Mouse (Mus musculus): Measurements from ENCODE around the gene Scn8a. TPM values are rescaled to one million over a fixed set of nuclear protein-coding genes. Genes with fewer than 3 reads are reported as not detected.
"Not testable (repeated sequence)": the region's sequence is repeated elsewhere in the genome, so short reads cannot be mapped to it uniquely, and the experiment has no call there.

Gene Scn8a
- 100 to 1,000 TPM; 208 to 232 TPM for total RNA-seq (2021)
- long read RNA-seq, experiment 1, full-length matches to known transcripts: 22 of 79 reads
- long read RNA-seq, experiment 1, partial matches to known transcripts: 26 of 79 reads
- long read RNA-seq, experiment 1, other reads (novel, unspliced or antisense): 31 of 79 reads
- long read RNA-seq, experiment 2, full-length matches to known transcripts: 20 of 76 reads
- long read RNA-seq, experiment 2, partial matches to known transcripts: 27 of 76 reads
- long read RNA-seq, experiment 2, other reads (novel, unspliced or antisense): 29 of 76 reads

DNA sequence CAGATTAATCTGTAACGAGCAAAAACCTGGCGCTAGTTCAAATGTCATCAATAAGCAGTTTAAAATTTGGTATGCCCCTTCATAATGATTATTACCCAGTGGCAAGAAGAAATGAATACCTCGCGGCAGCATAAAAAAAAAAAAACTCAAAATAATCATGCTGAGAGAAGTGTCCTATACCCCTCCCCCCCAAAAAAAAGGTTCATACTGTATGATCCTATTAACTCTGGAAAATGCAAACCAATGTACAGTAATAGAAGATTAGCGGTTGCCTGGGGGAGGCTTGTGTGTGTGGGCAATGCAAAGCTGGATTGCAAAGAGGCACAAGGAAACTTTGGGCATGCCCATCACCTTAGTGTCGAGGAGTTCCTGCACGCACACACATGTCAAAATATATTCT is at the start of gene Scn8a:
TSS of gene Scn8a (plus strand) at position 301 of the 400 bp plus-strand sequence.
- no peak for DNase-seq (ENCODE audit: low spot score in 2 of 2)

DNA sequence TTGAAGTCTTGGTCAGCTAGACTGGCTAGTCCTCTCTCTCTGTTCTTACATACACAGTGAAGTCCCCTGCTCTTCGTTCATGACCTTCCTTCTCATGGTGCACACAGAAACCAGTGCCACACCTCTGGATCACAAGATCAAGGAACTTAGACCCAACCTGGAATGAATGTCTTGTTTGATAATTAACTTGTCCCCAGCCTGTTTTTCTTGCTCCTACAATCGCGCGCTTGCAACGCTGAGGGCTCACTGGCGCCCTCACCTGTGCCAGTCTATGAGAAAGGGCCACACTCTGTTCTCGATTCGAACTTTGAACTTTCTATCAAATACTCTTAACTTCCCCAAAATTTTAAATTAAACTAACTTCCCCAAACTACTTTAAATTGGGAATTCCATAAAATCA is 47.8 kb upstream of the Scn8a start:
- no peak for DNase-seq (ENCODE audit: low spot score in 2 of 2)

DNA sequence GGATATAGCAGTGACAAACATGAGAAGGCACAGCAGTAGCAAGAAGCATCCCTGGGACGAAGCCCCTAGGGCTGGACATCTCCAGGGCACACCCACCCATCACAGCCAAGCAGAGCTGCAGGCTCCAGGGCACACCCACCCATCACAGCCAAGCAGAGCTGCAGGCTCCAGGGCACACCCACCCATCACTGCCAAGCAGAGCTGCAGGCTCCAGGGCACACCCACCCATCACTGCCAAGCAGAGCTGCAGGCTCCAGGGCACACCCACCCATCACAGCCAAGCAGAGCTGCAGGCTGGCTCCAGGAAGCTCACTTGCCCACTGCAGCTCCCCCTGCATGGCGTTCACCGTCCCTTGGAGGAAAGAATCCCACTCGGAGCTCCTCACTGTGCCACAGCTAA is 47.3 kb upstream of the Scn8a start:
- DNase-seq (ENCODE audit: low spot score in 2 of 2): not testable (repeated sequence)

DNA sequence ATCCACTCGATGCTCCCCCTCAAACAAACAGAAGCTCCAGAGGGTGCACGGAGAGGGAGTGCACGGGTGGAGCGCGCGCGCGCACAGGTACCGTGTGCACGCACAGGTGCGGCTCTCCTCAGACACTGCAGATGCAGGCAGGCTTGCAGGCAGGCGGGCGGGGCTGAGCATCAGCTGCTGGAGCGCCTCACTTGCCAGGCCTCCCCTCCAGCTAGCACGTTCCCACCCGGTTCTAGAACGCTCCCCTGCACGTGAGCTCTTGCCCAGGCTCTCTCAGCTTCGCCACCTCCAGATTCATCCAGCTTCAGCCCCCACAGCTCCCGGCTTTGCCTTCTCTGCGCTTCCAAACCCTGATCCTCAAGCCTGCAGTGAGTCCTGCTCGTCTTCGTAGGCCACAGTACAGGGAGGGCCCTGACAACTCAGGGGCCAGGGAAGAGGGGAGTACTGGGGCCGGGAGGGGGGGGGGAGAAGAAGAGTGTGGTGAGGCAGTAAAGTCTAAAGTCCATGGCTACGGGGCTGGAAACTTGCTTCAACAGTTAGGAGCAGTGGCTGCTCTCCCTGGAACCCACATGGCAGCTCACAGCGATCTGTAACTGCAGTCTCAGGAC is 44.3 kb upstream of the Scn8a start:
- DNase-seq (ENCODE audit: low spot score in 2 of 2): peak in 1 of 2 experiments; percentile 23

DNA sequence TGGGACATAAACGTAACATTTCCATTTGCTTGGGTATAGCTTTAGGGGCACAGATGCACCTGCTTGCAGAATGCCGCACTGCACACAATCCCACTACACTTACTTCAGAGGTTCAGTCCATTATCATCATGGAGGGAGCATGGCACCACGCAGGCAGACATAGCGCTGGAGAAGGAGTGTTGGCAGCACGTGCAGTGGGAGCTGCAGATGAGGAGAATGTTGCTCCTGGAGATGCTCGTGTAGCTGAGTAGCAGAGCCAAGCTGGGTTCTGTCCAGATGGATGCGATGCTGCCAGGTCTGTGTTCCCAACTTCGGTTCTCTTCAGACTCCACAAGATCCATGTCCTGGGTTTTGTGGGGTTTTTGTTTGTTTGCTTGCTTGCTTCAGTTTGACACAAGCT is 43.6 kb upstream of the Scn8a start:
- DNase-seq (ENCODE audit: low spot score in 2 of 2): peak in 1 of 2 experiments; percentile 24

DNA sequence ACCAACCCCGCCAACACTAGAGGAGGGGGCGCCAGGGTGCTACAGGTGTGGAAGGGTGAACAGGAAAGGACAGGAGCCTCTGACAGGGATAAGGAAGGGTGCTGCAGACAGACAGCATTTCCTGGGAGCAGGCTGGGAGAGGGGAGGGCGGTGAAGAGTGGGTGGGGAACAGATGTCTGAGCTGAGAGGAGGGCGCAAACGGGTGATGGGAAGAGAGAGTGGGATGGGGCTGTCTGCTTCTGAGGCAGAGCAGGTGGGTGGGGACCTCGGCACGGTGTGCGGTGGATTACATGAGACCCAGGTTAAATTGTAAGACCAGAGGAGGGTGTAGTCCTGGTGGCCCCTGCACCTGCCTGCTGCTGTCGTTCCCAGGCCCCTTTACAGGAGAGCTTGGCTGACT is 39.9 kb upstream of the Scn8a start:
- peak; percentile 36 to 74 for DNase-seq (ENCODE audit: low spot score in 2 of 2)

DNA sequence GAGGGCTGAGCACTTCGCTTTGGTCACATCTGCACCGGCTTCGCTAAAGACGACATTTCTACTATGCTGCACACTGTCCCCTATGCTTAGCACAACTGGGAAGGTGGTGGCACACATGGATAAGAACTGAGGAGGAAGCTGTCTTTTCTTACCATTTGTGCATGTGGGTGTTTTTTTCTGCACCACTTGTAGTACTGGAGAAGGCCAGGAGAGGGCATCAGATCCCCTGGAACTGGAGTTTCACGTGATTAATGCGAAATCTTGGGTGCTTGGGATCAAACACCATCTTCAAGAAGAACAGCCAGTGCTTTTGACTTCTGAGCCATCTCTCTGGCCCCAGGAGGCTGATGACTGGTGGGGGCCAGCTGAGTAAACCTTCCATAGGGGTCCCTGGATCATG is 39.0 kb upstream of the Scn8a start:
- no peak for DNase-seq (ENCODE audit: low spot score in 2 of 2)

DNA sequence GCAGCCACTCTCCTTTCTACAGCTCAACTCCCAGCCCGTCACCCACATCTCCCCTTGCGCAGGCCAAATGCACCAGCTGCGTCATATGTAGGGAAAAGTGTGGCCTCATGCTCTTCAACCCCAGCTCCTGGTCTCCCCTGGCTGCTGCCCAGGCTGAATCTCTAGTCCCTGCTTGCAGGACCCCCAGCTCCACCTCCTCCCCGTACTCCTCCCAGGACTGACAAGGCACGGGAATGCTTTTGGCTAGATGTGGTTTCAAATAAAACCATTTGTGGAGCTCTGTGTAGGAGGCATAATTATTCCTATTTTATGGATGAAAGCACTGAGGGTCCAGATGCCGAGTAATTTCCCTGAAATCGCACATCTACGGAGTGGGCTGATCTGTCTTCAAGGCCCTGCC is 37.5 kb upstream of the Scn8a start:
- peak in 1 of 2 experiments; percentile 45 for DNase-seq (ENCODE audit: low spot score in 2 of 2)

DNA sequence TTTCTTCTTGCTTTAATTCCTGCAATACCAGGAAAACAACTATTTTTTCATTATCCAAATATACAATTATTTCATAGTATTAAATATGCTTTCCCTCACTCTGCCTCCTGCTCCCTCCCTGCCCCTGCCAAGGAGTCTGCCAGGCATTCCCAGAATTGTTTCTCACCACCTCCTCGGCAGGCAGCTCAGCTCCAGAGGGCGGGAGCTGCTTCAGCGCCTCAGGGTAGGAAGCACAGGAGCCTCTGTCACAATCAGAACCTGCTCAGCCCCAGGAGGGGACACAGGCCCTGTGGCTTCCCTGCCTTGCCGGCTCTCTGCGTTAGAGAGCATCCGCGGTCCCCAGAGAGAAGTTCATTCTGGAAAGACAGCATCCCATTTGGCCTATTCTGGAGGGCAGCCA is 36.9 kb upstream of the Scn8a start:
- DNase-seq (ENCODE audit: low spot score in 2 of 2): no peak

DNA sequence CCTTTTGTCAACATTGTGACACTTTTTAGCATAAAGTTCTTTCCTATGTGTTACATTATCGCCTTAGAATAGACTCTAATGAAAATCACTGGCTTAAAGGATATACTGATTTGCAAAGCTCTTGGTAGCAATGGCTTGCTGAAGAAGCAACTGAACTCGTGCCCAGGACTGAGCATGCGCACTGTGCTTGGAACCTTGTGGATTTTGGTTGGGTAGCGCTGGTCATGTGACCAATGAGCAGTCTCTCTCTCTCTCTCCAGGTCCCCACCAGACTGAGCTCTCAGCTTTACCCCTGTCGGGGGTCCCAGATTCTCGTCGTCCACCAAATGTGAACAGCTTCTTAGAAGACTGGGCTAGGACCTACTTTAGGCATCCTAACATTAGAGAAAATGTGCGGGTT is 32.9 kb upstream of the Scn8a start:
- DNase-seq (ENCODE audit: low spot score in 2 of 2): no peak

DNA sequence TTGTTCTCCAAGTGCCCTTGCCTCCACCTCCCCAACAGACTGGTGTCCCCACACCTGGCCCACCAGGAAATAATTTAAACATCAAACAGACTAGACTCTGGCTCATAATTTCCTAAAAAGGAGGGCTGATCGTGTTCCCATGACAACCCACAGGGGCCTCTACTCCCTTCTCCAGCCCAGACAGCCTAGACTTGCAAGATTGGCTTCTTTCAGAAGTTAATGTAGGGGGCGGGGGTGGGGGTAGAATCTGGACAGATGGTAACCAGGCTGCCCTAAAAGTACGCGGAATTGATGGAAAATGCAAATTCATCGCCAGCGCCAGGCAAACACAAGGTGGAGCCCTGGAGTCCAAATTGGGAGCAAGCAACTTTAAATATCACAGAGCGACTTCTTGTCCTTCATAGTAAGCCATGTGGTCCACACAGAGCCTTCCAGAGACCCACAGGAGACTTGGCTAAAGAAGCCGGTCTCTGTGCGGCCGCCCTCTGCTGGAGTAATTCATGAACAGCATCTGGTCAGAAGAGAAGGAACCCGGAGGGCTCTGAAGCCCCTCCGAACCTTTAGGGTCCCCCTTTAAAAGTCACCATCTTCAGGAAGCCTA is 31.0 kb upstream of the Scn8a start:
- DNase-seq (ENCODE audit: low spot score in 2 of 2): peak; percentile 54 to 70

DNA sequence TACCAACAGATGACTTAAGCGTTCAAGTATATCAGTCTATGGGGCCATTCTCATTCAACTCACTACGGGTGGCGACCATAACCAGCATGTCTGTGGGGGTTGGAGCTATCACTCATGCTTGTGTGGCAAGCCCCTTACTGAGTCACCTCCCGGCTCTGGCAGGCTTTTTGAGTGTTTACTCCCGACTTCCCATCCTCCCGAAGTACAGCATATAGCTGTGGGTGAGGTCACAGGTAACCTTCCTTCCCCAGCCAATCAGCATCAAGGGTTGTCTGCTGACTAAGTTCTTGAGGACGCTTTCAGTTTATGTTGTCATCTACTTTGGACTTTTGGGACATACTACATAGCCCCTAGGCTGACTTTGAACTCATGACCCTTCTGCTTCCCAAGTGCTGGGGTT is 25.3 kb upstream of the Scn8a start:
- DNase-seq (ENCODE audit: low spot score in 2 of 2): no peak

DNA sequence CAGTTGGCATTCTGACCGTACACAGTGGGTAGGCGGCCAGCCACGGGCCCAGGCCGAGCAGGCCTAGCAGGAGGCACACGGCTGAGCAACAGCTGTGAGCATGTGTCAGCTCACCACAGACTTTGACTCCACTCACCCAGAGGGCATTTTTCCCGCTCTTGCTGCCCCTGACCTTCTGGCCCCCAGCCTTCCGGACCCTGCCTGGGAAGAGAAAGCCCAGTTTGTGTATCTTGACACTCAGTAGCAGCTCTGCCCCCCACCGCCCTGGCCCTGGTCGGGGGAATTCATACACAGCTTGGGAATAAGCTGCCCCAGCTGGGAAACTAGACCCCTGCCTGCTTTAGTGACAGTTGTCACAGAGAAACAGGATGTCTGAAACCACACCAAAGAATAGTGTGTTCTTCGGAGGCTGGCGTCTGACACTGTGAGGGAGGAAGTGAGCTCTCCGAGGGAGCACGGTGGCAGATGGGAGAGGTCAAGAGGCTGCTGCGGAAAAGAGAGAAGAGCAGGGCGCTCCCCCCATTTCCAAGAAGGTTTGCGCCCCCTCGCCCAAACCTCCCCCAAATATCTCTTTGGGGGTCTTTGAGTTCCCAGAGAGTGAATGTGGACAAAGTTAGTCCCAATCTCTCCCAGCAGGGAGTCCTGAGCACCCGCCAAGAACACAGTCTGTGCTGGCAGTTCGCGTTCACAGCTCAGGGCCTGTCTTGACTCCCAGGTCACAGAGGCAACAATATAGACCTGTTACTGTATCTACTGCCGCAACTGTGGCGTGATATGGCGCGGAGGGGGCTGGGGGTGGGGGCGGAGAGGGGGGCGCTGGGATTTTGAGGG is 24.4 kb upstream of the Scn8a start:
- no peak for DNase-seq (ENCODE audit: low spot score in 2 of 2)

DNA sequence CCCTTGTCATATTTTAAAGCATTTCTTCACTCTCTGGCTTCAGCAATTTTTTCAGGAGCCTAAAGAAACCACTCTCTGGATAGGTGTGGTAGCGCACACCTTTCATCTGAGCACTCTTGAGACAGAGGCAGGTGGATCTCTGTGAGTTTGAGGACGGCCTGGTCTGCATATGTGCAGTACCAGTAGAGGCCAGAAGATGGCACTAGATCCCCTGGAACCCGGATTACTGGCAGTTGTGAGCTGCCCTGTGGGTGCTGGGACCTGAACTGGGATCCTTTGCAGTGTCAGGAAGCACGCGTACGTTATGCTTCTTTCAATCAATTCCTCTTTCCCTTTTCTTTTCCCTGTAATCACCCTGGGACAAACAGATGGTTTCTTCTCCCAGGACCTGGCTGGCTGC is 22.5 kb upstream of the Scn8a start:
- DNase-seq (ENCODE audit: low spot score in 2 of 2): no peak

DNA sequence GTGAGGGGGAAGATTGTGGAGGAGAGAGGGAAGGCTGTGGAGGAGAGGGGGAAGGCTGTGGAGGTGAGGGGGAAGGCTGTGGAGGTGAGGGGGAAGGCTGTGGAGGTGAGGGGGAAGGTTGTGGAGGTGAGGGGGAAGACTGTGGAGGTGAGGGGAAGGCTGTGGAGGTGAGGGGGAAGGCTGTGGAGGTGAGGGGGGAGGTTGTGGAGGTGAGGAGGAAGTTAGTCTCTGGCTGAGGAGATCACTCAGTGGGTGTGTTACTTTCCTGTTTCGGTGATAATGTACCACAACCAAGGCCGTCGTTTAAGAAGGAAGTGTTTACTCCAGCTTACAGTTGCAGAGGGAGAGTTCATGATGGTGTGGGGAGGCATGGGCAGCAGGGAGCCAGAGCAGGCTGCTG is 12.1 kb upstream of the Scn8a start:
- no peak for DNase-seq (ENCODE audit: low spot score in 2 of 2)

DNA sequence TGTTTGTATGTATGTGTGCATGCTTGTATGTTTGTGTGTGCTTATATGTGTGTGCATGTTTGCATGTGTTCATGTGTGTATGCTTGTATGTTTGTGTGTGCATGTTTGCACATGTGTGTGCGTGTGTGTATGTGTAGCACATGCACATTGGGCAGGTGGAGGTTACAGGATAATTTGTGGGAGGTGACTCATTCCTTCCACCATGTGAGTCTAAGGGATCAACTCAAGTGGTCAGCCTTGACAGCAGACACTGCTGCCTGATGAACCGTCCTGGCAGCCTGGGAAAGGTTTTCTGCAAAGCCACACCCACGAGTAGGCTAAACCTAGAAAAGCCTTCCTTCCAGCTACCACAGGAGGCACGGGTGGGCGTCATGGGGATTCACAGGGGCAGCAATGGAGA is 8.8 kb upstream of the Scn8a start:
- no peak for DNase-seq (ENCODE audit: low spot score in 2 of 2)

DNA sequence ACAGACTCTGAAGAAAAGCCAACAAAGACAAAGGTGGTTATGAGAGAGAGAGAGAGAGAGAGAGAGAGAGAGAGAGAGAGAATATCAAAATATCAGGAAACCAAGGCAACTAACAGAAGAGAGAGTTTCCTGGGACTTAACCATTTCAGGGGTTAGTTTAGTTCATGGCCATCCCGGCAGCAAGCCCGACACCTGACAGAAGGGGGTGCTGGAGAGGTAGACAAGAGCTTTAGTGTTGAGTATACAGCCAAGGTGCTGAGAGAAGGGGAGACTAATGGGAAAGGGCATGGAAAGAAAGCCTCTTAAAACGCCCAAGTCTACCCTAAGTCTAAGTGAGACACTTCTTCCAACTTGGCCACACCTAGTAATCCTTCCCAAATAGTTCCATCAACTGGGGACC is 4.1 kb upstream of the Scn8a start:
- no peak for DNase-seq (ENCODE audit: low spot score in 2 of 2)

DNA sequence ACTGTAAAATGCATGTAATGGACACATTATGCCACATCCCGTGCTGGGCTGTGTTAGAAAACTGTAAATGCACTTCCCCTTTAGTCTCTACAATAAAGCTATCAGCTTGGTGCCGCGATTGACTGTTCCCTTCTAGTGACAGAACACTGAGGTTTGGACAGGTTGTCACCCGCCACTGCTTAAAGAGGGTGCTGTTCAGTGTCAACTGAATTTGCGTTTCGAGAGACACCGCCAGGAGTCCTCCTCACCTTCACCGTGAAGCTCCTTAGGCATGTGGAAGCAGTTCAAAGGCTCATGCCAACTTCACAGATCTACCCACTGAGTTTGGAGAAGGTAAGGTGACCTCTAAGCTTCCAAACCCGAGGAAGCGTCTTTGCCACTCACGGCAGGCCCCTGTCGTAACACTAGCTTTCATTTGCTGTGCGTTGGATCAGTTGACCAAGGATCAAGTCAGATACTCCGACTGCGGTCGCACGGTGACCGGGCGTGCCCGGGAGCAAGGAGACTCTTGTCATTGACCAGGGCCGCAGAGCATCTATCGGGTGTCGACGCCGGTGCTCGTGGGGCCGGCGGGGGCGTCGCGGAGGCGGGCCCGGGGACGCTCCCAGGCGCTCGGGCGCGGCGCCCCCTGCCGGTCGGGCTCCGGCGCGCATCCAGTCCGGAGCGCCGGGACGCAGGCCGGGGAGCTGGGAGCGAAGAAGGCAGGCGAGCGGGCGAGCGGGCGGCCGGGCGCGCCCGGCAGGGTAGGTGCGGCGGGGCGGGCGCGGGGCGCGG is 530 bp downstream of the Scn8a start:
- peak; percentile 75 for DNase-seq (ENCODE audit: low spot score in 2 of 2)

DNA sequence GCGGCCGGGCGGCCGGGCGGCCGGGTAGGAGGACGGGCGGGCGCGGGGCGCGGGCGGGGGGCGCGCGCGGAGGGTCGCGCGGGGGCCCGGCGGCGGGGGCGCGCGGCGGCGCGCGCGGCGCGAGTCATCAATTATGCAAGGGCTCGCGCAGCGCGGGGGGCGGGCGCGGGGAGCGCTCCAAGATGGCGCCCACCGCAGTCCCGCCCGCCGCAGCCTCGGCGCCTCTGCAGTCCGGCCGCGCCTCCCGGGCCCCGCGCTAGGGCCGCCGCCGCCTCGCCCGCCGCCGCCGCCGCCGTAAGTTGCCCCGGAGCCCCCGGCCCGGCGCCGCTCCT is 1.1 kb downstream of the Scn8a start:
- peak; percentile 57 to 60 for DNase-seq (ENCODE audit: low spot score in 2 of 2)

DNA sequence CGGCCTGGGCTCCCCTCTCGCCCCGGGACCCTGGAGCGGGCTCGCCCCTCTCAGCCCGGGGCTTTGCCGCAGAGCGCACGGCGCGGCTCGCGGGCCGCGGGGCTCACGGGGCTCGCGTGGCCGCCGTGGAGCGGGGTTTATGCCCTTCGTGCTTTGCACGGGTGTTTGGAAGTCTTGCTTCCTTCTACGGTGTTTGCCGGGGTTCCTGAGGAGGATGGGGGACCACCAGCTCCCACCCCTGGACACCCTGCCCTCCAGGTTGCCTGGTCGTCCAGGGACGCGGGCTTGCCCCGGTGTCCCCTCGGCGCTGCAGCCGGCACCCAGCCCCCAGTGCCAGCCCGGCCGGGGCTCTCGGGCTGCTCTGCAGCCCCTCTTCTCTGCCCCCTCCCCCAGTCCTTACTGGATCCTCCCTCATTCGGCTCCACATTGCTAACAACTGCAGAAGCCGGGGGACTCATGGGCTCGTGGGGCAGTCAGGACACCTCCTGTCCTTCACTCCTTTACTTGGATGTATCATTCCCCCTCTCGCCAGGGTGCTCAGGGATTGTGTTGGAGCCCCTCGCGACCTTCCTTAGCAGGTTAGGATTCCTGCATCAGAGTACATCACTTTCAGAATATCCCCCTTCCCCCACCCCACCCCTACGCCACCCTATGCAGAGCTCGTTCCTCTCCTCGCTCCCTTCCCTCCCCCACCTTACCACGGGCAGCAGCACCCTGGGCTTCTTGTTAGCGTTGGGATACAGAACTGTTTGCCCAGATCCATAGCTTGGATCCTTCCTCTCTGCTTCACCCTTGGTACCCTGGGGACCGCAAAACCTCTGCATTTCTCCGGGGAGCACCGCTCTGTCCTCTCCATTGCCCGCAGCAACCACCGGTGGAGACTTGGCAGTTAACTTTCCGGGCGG is 1.7 kb downstream of the Scn8a start:
- peak in 1 of 2 experiments; percentile 35 for DNase-seq (ENCODE audit: low spot score in 2 of 2)

Data from layer of hippocampus, postnatal 14 days (tissue).